Mouse (Mus musculus) intestine, embryonic 14.5 days (tissue): ENCODE results near the gene Rpa1. TPM values are rescaled to one million over a fixed set of nuclear protein-coding genes. Genes with fewer than 3 reads are reported as not detected.
A peak's percentile ranks its signal among the peaks of the same experiment; 100 is the strongest.
"Not testable (repeated sequence)": the region's sequence is repeated elsewhere in the genome, so short reads cannot be mapped to it uniquely, and the experiment has no call there.

Source experiments
- ATAC-seq: fragments of 200-750 bp; cut with Nextera tagmentation; replicated peaks from 2 replicates; pipeline ENCODE4 v1.8.0; 2017; ENCODE audit warnings: low read depth, moderate number of reproducible peaks, moderate TSS enrichment, moderate library complexity; ENCODE audit not compliant: low FRiP score, low TSS enrichment
- DNase-seq: peaks from one replicate; pipeline ENCODE4 v3.0.0-alpha.2; 2018; ENCODE audit warnings: low spot score
- H3K27ac ChIP-seq: fragments of 300-500 bp; sonication (generic); 2 replicates; pipeline ENCODE4 v1.5.1; 2014; ENCODE audit warnings: low read depth, mild to moderate bottlenecking, control low read depth
- H3K27me3 ChIP-seq: fragments of 300-500 bp; sonication (generic); replicated peaks from 2 replicates; pipeline ENCODE4 v1.6.1; 2014; ENCODE audit warnings: low read length, control low read depth; ENCODE audit not compliant: control insufficient read depth, insufficient read depth
- H3K36me3 ChIP-seq: fragments of 300-500 bp; sonication (generic); 2 replicates; pipeline ENCODE4 v1.6.1; 2014; ENCODE audit warnings: low read length, control low read depth; ENCODE audit not compliant: control insufficient read depth, insufficient read depth
- H3K4me1 ChIP-seq: fragments of 300-500 bp; sonication (generic); replicated peaks from 2 replicates; pipeline ENCODE4 v1.6.1; 2014; ENCODE audit warnings: low read length, control low read depth, mixed read lengths; ENCODE audit not compliant: control insufficient read depth, insufficient read depth
- H3K4me2 ChIP-seq: fragments of 300-500 bp; sonication (generic); 2 replicates; pipeline ENCODE4 v1.6.1; 2014; ENCODE audit warnings: low read length
- H3K4me3 ChIP-seq: fragments of 300-500 bp; sonication (generic); 2 replicates; pipeline ENCODE4 v1.5.1; 2014; ENCODE audit warnings: low read depth, low read length, control low read depth, mixed read lengths
- H3K9ac ChIP-seq: fragments of 300-500 bp; sonication (generic); 2 replicates; pipeline ENCODE4 v1.6.1; 2014; ENCODE audit warnings: mild to moderate bottlenecking, low read length
- H3K9me3 ChIP-seq: fragments of 300-500 bp; sonication (generic); 2 replicates; pipeline ENCODE4 v1.6.1; 2016; ENCODE audit warnings: low read length, control low read depth; ENCODE audit not compliant: control insufficient read depth
- WGBS: fragments of 180-500 bp; shearing (Covaris S2); extraction: QIAGEN DNeasy Blood & Tissue Kit; methylation state at CpG from one replicate; pipeline ENCODE4 v1.1.7; 2014; 5-methylcytosine and 5-hydroxymethylcytosine counted together
- polyA plus RNA-seq: library from polyadenylated mRNA; unstranded; fragments of >200 nt; fragmentation: Nextera tagmentation; extraction: Ambion mirVana; gene quantifications from 2 replicates; pipeline ENCODE4 v1.2.1, GENCODE M21; 2014

Gene Rpa1
- polyA plus RNA-seq, 1 experiment from 2014 or later: 103 TPM

- DNase-seq: no peak
- 79% methylated on average over 10 of the region's 10 CpGs for WGBS
- H3K4me1 ChIP-seq: peaks cover 3% of the 10 kb centered on the region; the same call in 1 of the 2 replicates
Measured at GRCm38 (mm10) chr11:75287940-75288339, 60.2 kb downstream of the Rpa1 start.

GRCm38 (mm10) chr11:75286868-75287267 is 61.3 kb downstream of the Rpa1 start:
- Histone ChIP-seq H3K9me3 (no peaks in the 10 kb centered on the region), H3K4me1 (0 out of 2 replicates have a peak, but pooled peaks cover 5% of the 10 kb centered on the region), H3K4me2 (no peak overlapping the region), H3K4me3 (no peak overlapping the region), H3K9ac (no peak overlapping the region), H3K27ac (no peak overlapping the region), H3K27me3 (peaks cover 18% of the 10 kb centered on the region), H3K36me3 (no peaks in the 10 kb centered on the region)
- WGBS: 81% methylated on average over 4 of the region's 4 CpGs
- ATAC-seq (no peak), DNase-seq (no peak)

More at GRCm38 (mm10) chr11:75287940-75288339, 60.2 kb downstream of the Rpa1 start:
- H3K36me3 ChIP-seq: no peaks in the 10 kb centered on the region
- H3K27me3 ChIP-seq: peaks cover 16% of the 10 kb centered on the region; the same call in 1 of the 2 replicates
- ATAC-seq: no peak
- no peak overlapping the region for H3K4me2 ChIP-seq
- no peak overlapping the region for H3K9ac ChIP-seq
- no peaks in the 10 kb centered on the region for H3K9me3 ChIP-seq
- H3K27ac ChIP-seq: no peak overlapping the region
- H3K4me3 ChIP-seq: no peak overlapping the region

- Histone ChIP-seq H3K27me3 (peaks cover 27% of the 10 kb centered on the region), H3K4me1 (peaks cover 9% of the 10 kb centered on the region; the same call in 1 of the 2 replicates), H3K27ac (no peak overlapping the region), H3K4me3 (no peak overlapping the region), H3K9ac (no peak overlapping the region), H3K4me2 (no peak overlapping the region), H3K9me3 (no peaks in the 10 kb centered on the region), H3K36me3 (no peaks in the 10 kb centered on the region)
- DNase-seq (no peak), ATAC-seq (no peak)
- WGBS: 47% methylated on average over 4 of the region's 4 CpGs
Measured at GRCm38 (mm10) chr11:75285893-75286467, 62.1 kb downstream of the Rpa1 start.

GRCm38 (mm10) chr11:75283784-75284183 is 64.3 kb downstream of the Rpa1 start:
- H3K36me3 ChIP-seq, H3K9me3 ChIP-seq, H3K4me3 ChIP-seq, H3K4me2 ChIP-seq, H3K27ac ChIP-seq, DNase-seq, ATAC-seq, H3K9ac ChIP-seq: not testable (repeated sequence)
- peaks cover 12% of the 10 kb centered on the region; the same call in 1 of the 2 replicates for H3K4me1 ChIP-seq
- WGBS: 69% methylated on average over 3 of the region's 3 CpGs
- H3K27me3 ChIP-seq: peaks cover 37% of the 10 kb centered on the region

- Histone ChIP-seq H3K27me3 (peaks cover 37% of the 10 kb centered on the region), H3K36me3 (no peaks in the 10 kb centered on the region), H3K9ac (no peak overlapping the region), H3K4me3 (no peak overlapping the region), H3K4me2 (peak overlapping the region; percentile 23; the same call in 1 of the 2 replicates), H3K4me1 (peaks cover 12% of the 10 kb centered on the region; the same call in 1 of the 2 replicates), H3K27ac (no peak overlapping the region), H3K9me3 (no peaks in the 10 kb centered on the region)
- no peak for ATAC-seq
- WGBS: 10% methylated on average over 13 of the region's 13 CpGs
- DNase-seq: no peak
Measured at GRCm38 (mm10) chr11:75282496-75283120, 65.5 kb downstream of the Rpa1 start.

GRCm38 (mm10) chr11:75281380-75282256 is 66.5 kb downstream of the Rpa1 start:
- no peak overlapping the region for H3K9ac ChIP-seq
- no peak overlapping the region for H3K27ac ChIP-seq
- no peak for ATAC-seq
- peak overlapping the region; percentile 8; the same call in 1 of the 2 replicates for H3K4me3 ChIP-seq
- peaks cover 12% of the 10 kb centered on the region; the same call in 1 of the 2 replicates for H3K4me1 ChIP-seq
- WGBS: 7% methylated on average over 29 of the region's 29 CpGs
- peak overlapping the region; percentile 23 for H3K4me2 ChIP-seq
- no peaks in the 10 kb centered on the region for H3K36me3 ChIP-seq
- no peaks in the 10 kb centered on the region for H3K9me3 ChIP-seq
- peaks cover 37% of the 10 kb centered on the region for H3K27me3 ChIP-seq
- DNase-seq: no peak

GRCm38 (mm10) chr11:75280435-75281001 is 67.6 kb downstream of the Rpa1 start:
- 65% methylated on average over 5 of the region's 5 CpGs for WGBS
- H3K4me3 ChIP-seq: no peak overlapping the region
- ATAC-seq (no peak), DNase-seq (no peak)
- H3K27me3 ChIP-seq: peaks cover 37% of the 10 kb centered on the region
- H3K4me1 ChIP-seq: peaks cover 12% of the 10 kb centered on the region; the same call in 1 of the 2 replicates
- H3K36me3 ChIP-seq: no peaks in the 10 kb centered on the region
- no peak overlapping the region for H3K4me2 ChIP-seq
- no peak overlapping the region for H3K9ac ChIP-seq
- H3K27ac ChIP-seq: no peak overlapping the region
- no peaks in the 10 kb centered on the region for H3K9me3 ChIP-seq

GRCm38 (mm10) chr11:75280066-75280410 is 68.1 kb downstream of the Rpa1 start:
- H3K9ac ChIP-seq: no peak overlapping the region
- no peaks in the 10 kb centered on the region for H3K36me3 ChIP-seq
- no peak overlapping the region for H3K27ac ChIP-seq
- no peak overlapping the region for H3K4me3 ChIP-seq
- 66% methylated on average over 5 of the region's 5 CpGs for WGBS
- peaks cover 15% of the 10 kb centered on the region for H3K4me1 ChIP-seq
- H3K4me2 ChIP-seq: no peak overlapping the region
- ATAC-seq: no peak
- H3K9me3 ChIP-seq: no peaks in the 10 kb centered on the region
- peaks cover 37% of the 10 kb centered on the region for H3K27me3 ChIP-seq
- DNase-seq: no peak
